Mouse (Mus musculus) C3H10T1/2 (cell line): ENCODE measurements around the gene Elovl2. TPM values are rescaled to one million over a fixed set of nuclear protein-coding genes. Genes with fewer than 3 reads are reported as not detected.

Experiments
- polyA plus RNA-seq, 2 experiments: library from polyadenylated mRNA; unstranded; fragments of >200 nt; fragmentation: generic; extraction: Trizol; gene quantifications; one replicate each; pipeline ENCODE4 v1.2.1; 2012; ENCODE audit warnings: missing spikeins in 2 of 2

The Elovl2 gene
- polyA plus RNA-seq = not detected

DNA sequence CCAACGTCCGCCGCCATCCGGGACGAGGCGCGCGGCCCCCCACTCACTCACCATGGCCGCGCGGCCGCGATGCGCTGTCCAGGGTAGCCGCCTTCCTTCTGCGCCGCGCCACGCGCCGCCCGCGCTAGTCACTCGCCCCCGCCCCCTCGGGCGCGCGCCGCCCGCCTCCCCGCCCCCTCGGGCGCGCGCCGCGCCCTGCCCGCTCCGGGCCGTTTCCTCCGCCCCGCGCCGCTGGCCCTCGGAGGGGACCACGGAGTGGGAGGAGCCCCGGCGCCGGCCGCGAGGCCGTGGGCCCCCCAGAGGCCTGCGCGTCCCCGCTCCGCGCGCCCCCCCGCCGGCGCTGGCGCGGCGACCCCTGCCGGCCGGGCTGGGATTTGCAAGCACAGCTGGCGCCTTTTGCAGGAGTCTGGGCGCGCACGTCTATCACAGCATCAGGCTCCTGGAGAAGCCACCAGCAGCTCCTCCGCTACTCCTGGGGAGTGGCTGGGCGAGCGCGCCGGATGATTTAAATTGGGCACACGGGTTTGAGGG is at the start of gene Elovl2:
Gene Elovl2 (minus strand): TSS at position 102 of the 531 bp plus-strand sequence.

GRCm38 (mm10) chr13:41249538-41250317 is 29.5 kb upstream of the Elovl2 start, which contains the start of gene Smim13:
Smim13 (plus strand) TSS chr13:41249844.

Other genes starting within 250 kb of the Elovl2 start
- 10 to 100 TPM; 16.2 to 36.5 TPM for gene Pak1ip1, start 219.4 kb downstream of the Elovl2 start, polyA plus RNA-seq
- 100 to 1,000 TPM; 182 to 217 TPM for gene Tmem14c, start 204.1 kb downstream of the Elovl2 start, polyA plus RNA-seq
- gene Mak, start 140.7 kb downstream of the Elovl2 start, polyA plus RNA-seq = under 1 TPM in 1 of 2 experiments, not detected in 1; 0.08 TPM
- gene Gcm2, start 109.4 kb downstream of the Elovl2 start, polyA plus RNA-seq = not detected
- gene Sycp2l, start 106.1 kb downstream of the Elovl2 start, polyA plus RNA-seq = not detected
- gene Smim13, start 29.4 kb upstream of the Elovl2 start, polyA plus RNA-seq = 1 to 10 TPM in 1 of 2 experiments, under 1 TPM in 1; 0.88 to 5.4 TPM
- not detected for gene Gm17364, start 53.6 kb upstream of the Elovl2 start, polyA plus RNA-seq